Mouse (Mus musculus) kidney, embryonic 16.5 days (tissue): ENCODE results near the gene Rab34. TPM values are rescaled to one million over a fixed set of nuclear protein-coding genes. Genes with fewer than 3 reads are reported as not detected.

Source experiments
- ATAC-seq: fragments of 200-750 bp; cut with Nextera tagmentation; 2 replicates; pipeline ENCODE4 v1.8.0; 2017; ENCODE audit warnings: moderate TSS enrichment; ENCODE audit not compliant: low FRiP score, low TSS enrichment
- H3K27ac ChIP-seq: fragments of 300-500 bp; sonication (generic); 2 replicates; pipeline ENCODE4 v1.5.1; 2014; ENCODE audit warnings: low read length
- H3K27me3 ChIP-seq: fragments of 300-500 bp; sonication (generic); 2 replicates; pipeline ENCODE4 v1.6.1; 2014; ENCODE audit warnings: low read length, control low read depth, mixed read lengths; ENCODE audit not compliant: insufficient read depth
- H3K36me3 ChIP-seq: fragments of 300-500 bp; sonication (generic); 2 replicates; pipeline ENCODE4 v1.6.1; 2014; ENCODE audit warnings: low read length, control low read depth, mixed read lengths; ENCODE audit not compliant: insufficient read depth
- H3K4me1 ChIP-seq: fragments of 300-500 bp; sonication (generic); 2 replicates; pipeline ENCODE4 v1.6.1; 2014; ENCODE audit warnings: low read length, control low read depth, mixed read lengths; ENCODE audit not compliant: insufficient read depth
- H3K4me2 ChIP-seq: fragments of 300-500 bp; sonication (generic); replicated peaks from 2 replicates; pipeline ENCODE4 v1.6.1; 2014; ENCODE audit warnings: low read depth, low read length
- H3K4me3 ChIP-seq: fragments of 300-500 bp; sonication (generic); 2 replicates; pipeline ENCODE4 v1.5.1; 2014; ENCODE audit warnings: mild to moderate bottlenecking, low read length
- H3K9ac ChIP-seq: fragments of 300-500 bp; sonication (generic); replicated peaks from 2 replicates; pipeline ENCODE4 v1.6.1; 2014; ENCODE audit warnings: low read length
- H3K9me3 ChIP-seq: fragments of 300-500 bp; sonication (generic); 2 replicates; pipeline ENCODE4 v1.6.1; 2016; ENCODE audit warnings: low read length, control low read depth
- WGBS: fragments of 180-500 bp; shearing (Covaris S2); extraction: QIAGEN DNeasy Blood & Tissue Kit; methylation state at CpG from one replicate; pipeline ENCODE4 v1.1.7; 2014; 5-methylcytosine and 5-hydroxymethylcytosine counted together
- polyA plus RNA-seq: library from polyadenylated mRNA; unstranded; fragments of >200 nt; fragmentation: Nextera tagmentation; extraction: Ambion mirVana; gene quantifications from 2 replicates; pipeline ENCODE4 v1.2.1, GENCODE M21; 2015

The Rab34 gene
- polyA plus RNA-seq, 1 experiment from 2014 or later, result 130 TPM

DNA sequence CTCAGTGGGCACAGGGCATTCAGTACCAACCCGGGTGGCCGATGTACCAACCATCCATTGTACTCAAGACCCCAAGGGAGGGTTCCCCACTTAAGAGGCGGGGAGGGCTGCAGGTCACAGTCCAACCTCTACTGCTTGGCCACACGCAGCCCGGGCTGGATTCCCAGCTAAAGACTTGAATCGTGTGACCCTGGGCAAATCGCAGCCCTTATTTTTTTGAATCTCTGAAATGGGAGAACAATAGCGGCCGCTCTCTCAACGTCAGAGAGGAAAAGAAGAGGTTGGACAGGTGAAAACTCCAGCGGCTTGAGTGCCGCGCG lies 23.7 kb upstream of the Rab34 start:
- H3K4me2 ChIP-seq, result peak overlapping the region; percentile 84
- ATAC-seq, result no peak
- H3K36me3 ChIP-seq, result peaks cover 26% of the 10 kb centered on the region
- 0% methylated on average over 14 of the region's 14 CpGs for WGBS
- no peaks in the 10 kb centered on the region for H3K27me3 ChIP-seq
- peak overlapping the region; percentile 99 for H3K9ac ChIP-seq
- H3K4me1 ChIP-seq, result peaks cover 36% of the 10 kb centered on the region
- H3K27ac ChIP-seq, result peak overlapping the region; percentile 97
- no peaks in the 10 kb centered on the region for H3K9me3 ChIP-seq
- H3K4me3 ChIP-seq, result peak overlapping the region; percentile 100

DNA sequence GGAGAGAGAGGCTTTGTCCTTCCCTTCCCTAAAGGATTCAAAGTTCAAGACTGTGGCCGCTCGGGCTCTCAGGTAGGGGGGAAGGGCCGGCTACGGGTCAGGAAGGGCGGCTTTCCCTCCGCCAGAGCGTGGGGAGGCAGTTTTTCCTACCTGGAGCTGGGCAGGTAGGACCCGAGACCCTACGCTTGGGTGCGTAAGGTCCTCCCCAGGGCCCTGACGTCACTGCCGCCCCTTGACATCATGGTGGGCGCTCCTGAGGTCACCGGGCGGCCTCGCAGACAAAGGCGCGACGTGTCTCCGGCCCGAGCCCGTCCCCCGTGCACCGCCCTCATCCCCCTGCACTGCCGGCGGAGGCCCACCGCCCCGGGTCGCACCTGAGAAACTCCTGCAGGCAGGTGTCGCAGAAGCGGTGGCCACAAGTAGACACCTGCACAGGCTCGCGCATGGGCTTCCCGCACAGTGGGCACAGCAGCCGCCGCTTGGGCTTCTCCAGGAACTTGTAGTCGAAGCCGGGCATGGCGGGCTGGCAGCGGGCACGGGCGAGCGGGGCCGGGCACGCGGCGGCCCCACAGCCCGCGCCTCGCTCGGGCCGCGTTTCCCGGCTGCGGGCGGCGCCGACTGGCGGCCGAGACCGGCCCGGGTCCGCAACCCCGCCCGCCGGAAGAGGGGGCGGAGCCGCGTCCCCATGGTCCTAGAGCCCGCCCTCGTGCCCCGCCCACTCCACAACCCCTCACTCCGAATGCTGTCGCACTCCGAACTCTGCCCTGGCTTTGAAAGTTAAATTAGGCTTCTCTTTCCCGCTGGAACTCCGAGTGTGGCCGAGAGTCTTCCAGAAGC lies 23.1 kb upstream of the Rab34 start, which contains the start of gene Traf4:
Gene Traf4 (minus strand): TSS at position 666 of the 837 bp plus-strand sequence.
- Histone ChIP-seq H3K4me1 (peaks cover 33% of the 10 kb centered on the region), H3K4me2 (peak within 1 kb of the TSS; percentile 84), H3K9me3 (no peaks in the 10 kb centered on the region), H3K27me3 (no peaks in the 10 kb centered on the region), H3K36me3 (peaks cover 20% of the 10 kb centered on the region), H3K4me3 (peak within 1 kb of the TSS; percentile 100), H3K9ac (peak within 1 kb of the TSS; percentile 99), H3K27ac (peak within 1 kb of the TSS; percentile 97)
- under 1% methylated on average over 71 of the region's 78 CpGs for WGBS
- ATAC-seq, result peak; percentile 80

DNA sequence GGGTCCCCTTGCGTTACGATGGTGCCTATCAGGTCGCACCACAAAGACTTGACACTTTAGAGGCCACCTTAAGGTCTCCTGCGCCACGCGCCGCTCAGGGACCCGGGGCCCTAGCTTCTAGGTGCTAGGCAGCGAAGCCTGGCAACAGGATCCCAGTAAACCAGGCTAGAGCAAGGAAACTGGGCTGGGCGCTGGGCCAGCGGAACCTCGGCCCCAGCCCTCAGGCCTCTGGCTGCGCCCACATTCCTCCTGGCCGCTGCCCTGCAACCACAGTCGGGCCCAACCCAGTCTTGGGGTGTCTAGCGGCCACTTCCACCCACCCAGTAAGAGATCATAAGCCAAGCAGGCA lies 22.5 kb upstream of the Rab34 start:
- Histone ChIP-seq H3K36me3 (peaks cover 15% of the 10 kb centered on the region), H3K9me3 (no peaks in the 10 kb centered on the region), H3K4me3 (peak overlapping the region; percentile 100), H3K4me1 (peaks cover 35% of the 10 kb centered on the region), H3K9ac (peak overlapping the region; percentile 99), H3K4me2 (peak overlapping the region; percentile 84), H3K27ac (peak overlapping the region; percentile 97), H3K27me3 (no peaks in the 10 kb centered on the region)
- ATAC-seq, result peak; percentile 7; the same call in 1 of the 2 replicates
- WGBS, result under 1% methylated on average over 16 of the region's 16 CpGs

DNA sequence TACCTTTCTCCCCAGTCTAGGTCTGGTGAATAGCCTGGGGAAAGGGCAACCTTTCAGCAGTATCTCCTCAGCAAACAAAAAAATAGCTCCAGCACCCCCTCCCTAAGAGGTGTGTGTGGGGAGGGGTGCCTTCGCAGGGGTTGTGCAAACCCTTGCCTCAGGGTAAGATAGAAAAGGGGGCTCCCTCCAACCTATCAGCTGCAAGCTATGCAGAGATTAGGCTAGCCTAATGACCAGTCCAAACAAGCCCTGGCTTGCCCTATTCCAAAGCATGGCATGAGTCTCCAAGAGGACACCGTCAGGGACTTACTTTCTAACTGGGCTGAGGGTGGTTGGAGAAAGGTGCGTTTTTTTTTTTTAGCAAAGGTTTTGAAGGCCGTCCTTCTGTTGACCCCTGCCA lies 22.1 kb upstream of the Rab34 start:
- Histone ChIP-seq H3K9ac (peak overlapping the region; percentile 99), H3K4me1 (peaks cover 36% of the 10 kb centered on the region), H3K36me3 (peaks cover 14% of the 10 kb centered on the region), H3K4me2 (peak overlapping the region; percentile 84), H3K27ac (peak overlapping the region; percentile 97), H3K9me3 (no peaks in the 10 kb centered on the region), H3K4me3 (peak overlapping the region; percentile 100), H3K27me3 (no peaks in the 10 kb centered on the region)
- WGBS, result 44% methylated on average over 4 of the region's 4 CpGs
- ATAC-seq, result no peak

GRCm38 (mm10) chr11:78166640-78167039 lies 21.6 kb upstream of the Rab34 start:
- peak overlapping the region; percentile 97; the same call in 1 of the 2 replicates for H3K27ac ChIP-seq
- WGBS, result 64% methylated on average over 6 of the region's 6 CpGs
- H3K4me3 ChIP-seq, result no peak overlapping the region
- no peak overlapping the region for H3K4me2 ChIP-seq
- peaks cover 36% of the 10 kb centered on the region for H3K4me1 ChIP-seq
- no peaks in the 10 kb centered on the region for H3K9me3 ChIP-seq
- no peaks in the 10 kb centered on the region for H3K27me3 ChIP-seq
- no peak overlapping the region for H3K9ac ChIP-seq
- no peak for ATAC-seq
- H3K36me3 ChIP-seq, result peaks cover 12% of the 10 kb centered on the region

- no peak overlapping the region for H3K9ac ChIP-seq
- ATAC-seq, result no peak
- no peaks in the 10 kb centered on the region for H3K9me3 ChIP-seq
- H3K4me2 ChIP-seq, result no peak overlapping the region
- 0 out of 2 replicates have a peak, but pooled peaks cover 5% of the 10 kb centered on the region for H3K36me3 ChIP-seq
- no peak overlapping the region for H3K27ac ChIP-seq
- H3K4me1 ChIP-seq, result peaks cover 30% of the 10 kb centered on the region
- no peak overlapping the region for H3K4me3 ChIP-seq
- H3K27me3 ChIP-seq, result no peaks in the 10 kb centered on the region
- WGBS, result 92% methylated on average over 14 of the region's 14 CpGs
Measured at GRCm38 (mm10) chr11:78167257-78167959, 20.8 kb upstream of the Rab34 start.

GRCm38 (mm10) chr11:78168541-78169468 lies 19.4 kb upstream of the Rab34 start:
- WGBS, result 55% methylated on average over 19 of the region's 19 CpGs
- peak overlapping the region; percentile 38 for H3K9ac ChIP-seq
- ATAC-seq, result no peak
- 0 out of 2 replicates have a peak, but pooled peaks cover 5% of the 10 kb centered on the region for H3K36me3 ChIP-seq
- H3K4me3 ChIP-seq, result no peak overlapping the region
- no peaks in the 10 kb centered on the region for H3K27me3 ChIP-seq
- H3K9me3 ChIP-seq, result no peaks in the 10 kb centered on the region
- H3K4me2 ChIP-seq, result peak overlapping the region; percentile 34; the same call in 1 of the 2 replicates
- H3K27ac ChIP-seq, result no peak overlapping the region
- peaks cover 18% of the 10 kb centered on the region for H3K4me1 ChIP-seq

DNA sequence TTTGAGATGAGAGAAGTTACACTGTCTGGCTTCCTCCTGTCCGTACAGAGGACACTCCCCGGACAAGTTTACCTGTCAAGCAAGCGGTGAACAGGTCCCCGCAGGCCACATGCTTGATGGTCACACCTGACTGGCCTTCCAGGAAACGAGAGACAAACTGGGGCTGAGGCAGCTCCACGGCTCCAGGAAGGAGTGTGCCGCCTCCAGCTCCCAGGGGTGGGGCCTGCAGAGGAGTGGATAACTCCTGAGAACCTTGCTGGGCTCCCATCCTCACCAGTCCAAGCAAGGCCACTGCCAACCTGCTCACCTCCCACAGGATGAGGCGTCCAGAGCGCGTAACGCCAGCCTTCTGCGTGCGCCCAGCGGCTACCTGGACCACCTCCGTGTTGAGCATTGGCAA lies 17.9 kb upstream of the Rab34 start:
- H3K9me3 ChIP-seq, result no peaks in the 10 kb centered on the region
- H3K27ac ChIP-seq, result no peak overlapping the region
- peaks cover 18% of the 10 kb centered on the region for H3K4me1 ChIP-seq
- WGBS, result 70% methylated on average over 15 of the region's 15 CpGs
- 0 out of 2 replicates have a peak, but pooled peaks cover 5% of the 10 kb centered on the region for H3K36me3 ChIP-seq
- no peak overlapping the region for H3K4me3 ChIP-seq
- ATAC-seq, result peak; percentile 12; the same call in 1 of the 2 replicates
- H3K27me3 ChIP-seq, result no peaks in the 10 kb centered on the region
- H3K9ac ChIP-seq, result no peak overlapping the region; the same call in 1 of the 2 replicates
- no peak overlapping the region for H3K4me2 ChIP-seq

GRCm38 (mm10) chr11:78171328-78171727 lies 16.9 kb upstream of the Rab34 start:
- ATAC-seq, result no peak
- peaks cover 15% of the 10 kb centered on the region for H3K4me1 ChIP-seq
- no peaks in the 10 kb centered on the region for H3K9me3 ChIP-seq
- no peak overlapping the region for H3K27ac ChIP-seq
- H3K4me3 ChIP-seq, result no peak overlapping the region
- no peak overlapping the region for H3K9ac ChIP-seq
- 0 out of 2 replicates have a peak, but pooled peaks cover 5% of the 10 kb centered on the region for H3K36me3 ChIP-seq
- no peak overlapping the region for H3K4me2 ChIP-seq
- WGBS, result 78% methylated on average over 4 of the region's 4 CpGs
- H3K27me3 ChIP-seq, result no peaks in the 10 kb centered on the region
